Mouse (Mus musculus): ENCODE results near the gene Samd1. TPM values are rescaled to one million over a fixed set of nuclear protein-coding genes. Genes with fewer than 3 reads are reported as not detected.

Samd1 gene
- 50.5 and 55.1 TPM in 2 replicates for polyA plus RNA-seq (2012; rRNA removed)

GRCm38 (mm10) chr8:83997511-83998141 lies at the start of gene Samd1:
Samd1 (plus strand) TSS chr8:83997672.
- WGBS = 8% methylated on average over 80 of the region's 112 CpGs
- DNase-seq = peak; percentile 64 to 71
- TF ChIP-seq POLR2A (IDR thresholded peaks at IDR 0.05; ENCODE audit: borderline replicate concordance, insufficient read depth, low read length) (no peak), CTCF (IDR thresholded peaks at IDR 0.05; ENCODE audit: borderline replicate concordance, insufficient read depth, low read depth, low read length) (no peak)
- H3K27ac ChIP-seq (ENCODE audit: insufficient read depth, low read length) = peak within 1 kb of the TSS; percentile 68; the same call in 1 of the 2 replicates
- peak within 1 kb of the TSS; percentile 84 for H3K4me3 ChIP-seq (replicated peaks; ENCODE audit: insufficient read depth, low read depth, low read length)
- H3K27me3 ChIP-seq (ENCODE audit: control insufficient read depth, insufficient read depth, low read length) = no peaks in the 10 kb centered on the region
- H3K4me1 ChIP-seq (ENCODE audit: control insufficient read depth, insufficient read depth, low read length) = peaks cover 6% of the 10 kb centered on the region; the same call in 1 of the 2 replicates

DNA sequence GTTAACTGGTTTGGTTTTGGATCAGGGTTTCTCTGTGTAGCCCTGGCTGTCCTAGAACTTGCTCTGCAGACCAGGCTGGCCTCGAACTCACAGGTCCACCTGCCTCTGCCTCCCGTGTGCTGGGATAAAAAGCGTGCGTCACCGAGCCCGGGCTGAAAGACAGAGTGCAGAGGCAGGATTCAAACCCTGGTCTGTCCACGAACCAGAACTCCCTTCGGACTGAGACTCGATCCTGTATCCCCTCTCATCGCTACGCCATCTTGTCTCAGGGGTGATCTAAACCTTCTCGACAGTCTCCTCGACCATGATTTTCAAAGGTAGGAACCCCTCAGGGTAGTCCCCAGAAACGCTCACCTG lies 42.7 kb upstream of the Samd1 start:
- Histone ChIP-seq H3K27ac (ENCODE audit: insufficient read depth, low read length) (no peak overlapping the region), H3K4me1 (ENCODE audit: control insufficient read depth, insufficient read depth, low read length) (no peaks in the 10 kb centered on the region), H3K4me3 (replicated peaks; ENCODE audit: insufficient read depth, low read depth, low read length) (peak overlapping the region; percentile 67), H3K27me3 (ENCODE audit: control insufficient read depth, insufficient read depth, low read length) (no peaks in the 10 kb centered on the region)
- WGBS = 2% methylated on average over 14 of the region's 14 CpGs
- no peak for DNase-seq
- no peak for TF ChIP-seq CTCF (IDR thresholded peaks at IDR 0.05; ENCODE audit: borderline replicate concordance, insufficient read depth, low read depth, low read length)
- TF ChIP-seq POLR2A (IDR thresholded peaks at IDR 0.05; ENCODE audit: borderline replicate concordance, insufficient read depth, low read length) = no peak

DNA sequence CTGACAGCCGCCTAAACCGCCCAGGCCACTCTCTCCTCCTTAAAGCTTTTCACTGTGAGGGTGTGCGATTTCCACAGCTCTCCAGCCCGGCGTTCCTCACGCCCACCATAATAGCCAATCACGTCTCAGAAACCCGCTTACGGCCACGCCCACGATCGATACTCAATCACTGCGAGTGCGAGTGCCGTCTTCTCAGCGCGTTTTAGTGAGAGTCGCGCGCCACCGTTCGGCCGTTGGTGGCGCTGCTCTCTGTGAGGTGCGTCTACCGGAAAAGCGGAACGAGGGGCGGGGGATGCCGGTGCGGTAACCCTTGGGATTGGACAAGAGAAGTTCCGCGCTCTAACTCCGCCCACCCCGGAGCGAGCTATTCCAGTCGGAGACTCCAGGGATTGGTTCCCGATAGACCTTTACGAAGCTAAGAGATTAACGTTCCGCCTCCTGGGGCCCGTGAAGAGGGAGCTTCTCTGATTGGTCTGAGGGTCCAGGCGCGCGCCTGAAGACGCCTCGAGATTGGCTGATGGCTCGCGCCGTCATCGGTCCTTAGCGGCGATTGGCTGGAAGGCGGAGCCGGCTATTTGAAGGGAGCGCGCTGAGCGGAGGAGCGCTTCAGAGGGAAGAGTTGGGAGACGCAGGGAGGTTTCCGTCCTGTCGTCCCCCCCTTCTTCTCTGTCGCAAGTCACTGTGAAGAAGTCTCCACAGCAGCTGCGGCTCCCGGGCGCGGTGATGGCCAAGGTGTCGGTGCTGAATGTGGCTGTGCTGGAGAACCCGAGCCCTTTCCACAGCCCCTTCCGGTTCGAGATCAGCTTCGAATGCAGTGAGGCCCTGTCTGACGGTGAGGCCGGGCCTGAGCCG lies 42.1 kb upstream of the Samd1 start, which contains the start of the genes Gm10644 and Asf1b:
Gene Gm10644 (minus strand): TSS at position 100 of the 852 bp plus-strand sequence.
Gene Asf1b (plus strand): TSS at position 402 of the 852 bp plus-strand sequence.
- Histone ChIP-seq H3K4me1 (ENCODE audit: control insufficient read depth, insufficient read depth, low read length) (no peaks in the 10 kb centered on the region), H3K27ac (ENCODE audit: insufficient read depth, low read length) (no peak within 1 kb of the TSS), H3K27me3 (ENCODE audit: control insufficient read depth, insufficient read depth, low read length) (no peaks in the 10 kb centered on the region), H3K4me3 (replicated peaks; ENCODE audit: insufficient read depth, low read depth, low read length) (peak within 1 kb of the TSS; percentile 67)
- TF ChIP-seq CTCF (IDR thresholded peaks at IDR 0.05; ENCODE audit: borderline replicate concordance, insufficient read depth, low read depth, low read length) (peak; percentile 82), POLR2A (IDR thresholded peaks at IDR 0.05; ENCODE audit: borderline replicate concordance, insufficient read depth, low read length) (no peak)
- peak; percentile 98 to 100 for DNase-seq
- WGBS = 1% methylated on average over 75 of the region's 75 CpGs

- Histone ChIP-seq H3K27me3 (ENCODE audit: control insufficient read depth, insufficient read depth, low read length) (no peaks in the 10 kb centered on the region), H3K4me1 (ENCODE audit: control insufficient read depth, insufficient read depth, low read length) (no peaks in the 10 kb centered on the region), H3K4me3 (replicated peaks; ENCODE audit: insufficient read depth, low read depth, low read length) (peak overlapping the region; percentile 61), H3K27ac (ENCODE audit: insufficient read depth, low read length) (no peak overlapping the region)
- no peak for DNase-seq
- TF ChIP-seq CTCF (IDR thresholded peaks at IDR 0.05; ENCODE audit: borderline replicate concordance, insufficient read depth, low read depth, low read length) = no peak
- TF ChIP-seq POLR2A (IDR thresholded peaks at IDR 0.05; ENCODE audit: borderline replicate concordance, insufficient read depth, low read length) = no peak
- 2% methylated on average over 15 of the region's 15 CpGs for WGBS
Measured at GRCm38 (mm10) chr8:83955958-83956218, 41.6 kb upstream of the Samd1 start.

GRCm38 (mm10) chr8:83956789-83957188 lies 40.7 kb upstream of the Samd1 start:
- Histone ChIP-seq H3K27me3 (ENCODE audit: control insufficient read depth, insufficient read depth, low read length) (no peaks in the 10 kb centered on the region), H3K4me1 (ENCODE audit: control insufficient read depth, insufficient read depth, low read length) (no peaks in the 10 kb centered on the region), H3K4me3 (replicated peaks; ENCODE audit: insufficient read depth, low read depth, low read length) (no peak overlapping the region), H3K27ac (ENCODE audit: insufficient read depth, low read length) (no peak overlapping the region)
- no peak for DNase-seq
- whole genome bisulfite sequencing = 0% methylated on average over 1 of the region's 1 CpGs
- no peak for TF ChIP-seq POLR2A (IDR thresholded peaks at IDR 0.05; ENCODE audit: borderline replicate concordance, insufficient read depth, low read length)
- TF ChIP-seq CTCF (IDR thresholded peaks at IDR 0.05; ENCODE audit: borderline replicate concordance, insufficient read depth, low read depth, low read length) = peak; percentile 40; the same call in 1 of the 2 replicates

- no peak for DNase-seq
- Histone ChIP-seq H3K27ac (ENCODE audit: insufficient read depth, low read length) (no peak overlapping the region), H3K4me1 (ENCODE audit: control insufficient read depth, insufficient read depth, low read length) (no peaks in the 10 kb centered on the region), H3K4me3 (replicated peaks; ENCODE audit: insufficient read depth, low read depth, low read length) (no peak overlapping the region), H3K27me3 (ENCODE audit: control insufficient read depth, insufficient read depth, low read length) (no peaks in the 10 kb centered on the region)
- no peak for TF ChIP-seq POLR2A (IDR thresholded peaks at IDR 0.05; ENCODE audit: borderline replicate concordance, insufficient read depth, low read length)
- WGBS = 85% methylated on average over 5 of the region's 5 CpGs
Measured at GRCm38 (mm10) chr8:83964015-83964765, 33.3 kb upstream of the Samd1 start.

DNA sequence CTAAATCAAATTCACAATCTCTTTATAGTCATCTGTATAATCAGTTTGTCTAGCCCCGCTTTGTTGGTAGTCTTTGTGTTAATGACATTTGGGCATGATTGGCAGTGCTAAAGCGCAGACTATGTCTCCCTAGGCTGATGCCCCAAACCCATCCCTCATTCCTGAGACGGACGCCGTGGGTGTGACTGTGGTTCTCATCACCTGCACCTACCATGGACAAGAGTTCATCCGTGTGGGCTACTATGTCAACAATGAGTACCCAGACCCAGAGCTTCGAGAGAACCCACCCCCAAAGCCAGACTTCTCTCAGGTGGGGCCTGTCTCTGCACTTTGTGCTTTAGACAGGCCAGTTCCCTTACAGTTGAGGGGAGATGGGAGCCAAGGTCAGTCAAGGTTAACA lies 29.8 kb upstream of the Samd1 start:
- DNase-seq = no peak
- TF ChIP-seq POLR2A (IDR thresholded peaks at IDR 0.05; ENCODE audit: borderline replicate concordance, insufficient read depth, low read length) = no peak
- no peak for TF ChIP-seq CTCF (IDR thresholded peaks at IDR 0.05; ENCODE audit: borderline replicate concordance, insufficient read depth, low read depth, low read length)
- Histone ChIP-seq H3K4me1 (ENCODE audit: control insufficient read depth, insufficient read depth, low read length) (no peaks in the 10 kb centered on the region), H3K27ac (ENCODE audit: insufficient read depth, low read length) (no peak overlapping the region), H3K4me3 (replicated peaks; ENCODE audit: insufficient read depth, low read depth, low read length) (no peak overlapping the region), H3K27me3 (ENCODE audit: control insufficient read depth, insufficient read depth, low read length) (no peaks in the 10 kb centered on the region)
- WGBS = 98% methylated on average over 7 of the region's 7 CpGs

All from cerebellum, adult 2 months (tissue).